Mouse (Mus musculus): ENCODE data around the gene Mycbpap. TPM values are rescaled to one million over a fixed set of nuclear protein-coding genes. Genes with fewer than 3 reads are reported as not detected.

Gene Mycbpap
- total RNA-seq (2021): 1 to 10 TPM in 1 of 2 experiments, under 1 TPM in 1; 0.82 to 2.2 TPM

- intact Hi-C loops (cut with DNase I): no loop called here
- DNase-seq: peak; percentile 50
Observed at GRCm38 (mm10) chr11:94521219-94521843, at the start of gene Mycbpap. Gene Mycbpap, minus strand, starts transcription at chr11:94521742.

GRCm38 (mm10) chr11:94570612-94571011 lies 49.1 kb upstream of the Mycbpap start:
- intact Hi-C loops (cut with DNase I): no loop called here
- DNase-seq: no peak

- DNase-seq: no peak
- intact Hi-C loops (cut with DNase I): no loop called here
Observed at GRCm38 (mm10) chr11:94567326-94567725, 45.8 kb upstream of the Mycbpap start.

GRCm38 (mm10) chr11:94566534-94566933 lies 45.0 kb upstream of the Mycbpap start:
- intact Hi-C loops (cut with DNase I): no loop called here
- no peak for DNase-seq

- intact Hi-C loops (cut with DNase I): no loop called here
- DNase-seq: no peak
Observed at GRCm38 (mm10) chr11:94565151-94565479, 43.6 kb upstream of the Mycbpap start.

GRCm38 (mm10) chr11:94564437-94565150 lies 43.1 kb upstream of the Mycbpap start, which contains the start of gene Chad:
Gene Chad, plus strand, starts transcription at chr11:94565047.
- peak; percentile 37 for DNase-seq
- intact Hi-C loops (cut with DNase I): no loop called here

- intact Hi-C loops (cut with DNase I): no loop called here
- DNase-seq: peak; percentile 24
Observed at GRCm38 (mm10) chr11:94563821-94564220, 42.3 kb upstream of the Mycbpap start.

- intact Hi-C loops (cut with DNase I): no loop called here
- DNase-seq: no peak
Observed at GRCm38 (mm10) chr11:94563383-94563782, 41.8 kb upstream of the Mycbpap start.

- no peak for DNase-seq
- intact Hi-C loops (cut with DNase I): no loop called here
Observed at GRCm38 (mm10) chr11:94558226-94558625, 36.7 kb upstream of the Mycbpap start.

GRCm38 (mm10) chr11:94550442-94550744 lies 28.9 kb upstream of the Mycbpap start:
- no peak for DNase-seq
- intact Hi-C loops (cut with DNase I): no loop called here

GRCm38 (mm10) chr11:94549691-94550441 lies 28.3 kb upstream of the Mycbpap start:
- intact Hi-C loops (cut with DNase I): no loop called here
- DNase-seq: no peak

GRCm38 (mm10) chr11:94548888-94549690 lies 27.5 kb upstream of the Mycbpap start, which contains the start of gene Rsad1:
Gene Rsad1, minus strand, starts transcription at chr11:94549255.
- DNase-seq: peak; percentile 97
- intact Hi-C loops (cut with DNase I): no loop called here

- DNase-seq: peak; percentile 62
- intact Hi-C loops (cut with DNase I): no loop called here
Observed at GRCm38 (mm10) chr11:94548041-94548784, 26.7 kb upstream of the Mycbpap start.

GRCm38 (mm10) chr11:94547271-94547670 lies 25.7 kb upstream of the Mycbpap start:
- DNase-seq: no peak
- intact Hi-C loops (cut with DNase I): no loop called here

GRCm38 (mm10) chr11:94546381-94546780 lies 24.8 kb upstream of the Mycbpap start:
- no peak for DNase-seq
- intact Hi-C loops (cut with DNase I): no loop called here

- DNase-seq: no peak
- intact Hi-C loops (cut with DNase I): loop anchor here (5.0 kb wide), 1 partner anchor 77 kb away; no protein-coding TSS in a partner anchor
Observed at GRCm38 (mm10) chr11:94544422-94544821, 22.9 kb upstream of the Mycbpap start.

GRCm38 (mm10) chr11:94543932-94544331 lies 22.4 kb upstream of the Mycbpap start:
- DNase-seq: peak; percentile 97
- intact Hi-C loops (cut with DNase I): loop anchor here (5.0 kb wide), 1 partner anchor 77 kb away; no protein-coding TSS in a partner anchor

- DNase-seq: no peak
- intact Hi-C loops (cut with DNase I): loop anchor here (5.0 kb wide), 1 partner anchor 76 kb away; no protein-coding TSS in a partner anchor
Observed at GRCm38 (mm10) chr11:94543344-94543743, 21.8 kb upstream of the Mycbpap start.

GRCm38 (mm10) chr11:94542400-94542799 lies 20.9 kb upstream of the Mycbpap start:
- intact Hi-C loops (cut with DNase I): loop anchor here (5.0 kb wide), 1 partner anchor 75 kb away; no protein-coding TSS in a partner anchor
- DNase-seq: no peak

GRCm38 (mm10) chr11:94539761-94540160 lies 18.2 kb upstream of the Mycbpap start:
- intact Hi-C loops (cut with DNase I): loop anchor here (5.0 kb wide), 1 partner anchor 72 kb away; no protein-coding TSS in a partner anchor
- no peak for DNase-seq

Measured in left cerebral cortex, postnatal 4 days (tissue).